Mouse (Mus musculus) stomach, embryonic 15.5 days (tissue): ENCODE measurements around the gene Psmc3ip. TPM values are rescaled to one million over a fixed set of nuclear protein-coding genes. Genes with fewer than 3 reads are reported as not detected.
"Not testable (repeated sequence)": the region's sequence is repeated elsewhere in the genome, so short reads cannot be mapped to it uniquely, and the experiment has no call there.

ENCODE experiments used
- ATAC-seq: fragments of 200-750 bp; cut with Nextera tagmentation; 2 replicates; pipeline ENCODE4 v1.8.0; 2017; ENCODE audit warnings: low read depth, moderate number of reproducible peaks, moderate TSS enrichment; ENCODE audit not compliant: insufficient read depth, low FRiP score
- H3K27ac ChIP-seq: fragments of 300-500 bp; sonication (generic); 2 replicates; pipeline ENCODE4 v1.5.1; 2015; ENCODE audit warnings: mild to moderate bottlenecking, inconsistent platforms
- H3K27me3 ChIP-seq: fragments of 300-500 bp; sonication (generic); replicated peaks from 2 replicates; pipeline ENCODE4 v1.6.1; 2015; ENCODE audit warnings: inconsistent platforms
- H3K36me3 ChIP-seq: fragments of 300-500 bp; sonication (generic); 2 replicates; pipeline ENCODE4 v1.6.1; 2015; ENCODE audit warnings: inconsistent platforms
- H3K4me1 ChIP-seq: fragments of 300-500 bp; sonication (generic); 2 replicates; pipeline ENCODE4 v1.6.1; 2015; ENCODE audit warnings: inconsistent platforms
- H3K4me2 ChIP-seq: fragments of 300-500 bp; sonication (generic); 2 replicates; pipeline ENCODE4 v1.6.1; 2015; ENCODE audit warnings: mild to moderate bottlenecking, inconsistent platforms
- H3K4me3 ChIP-seq: fragments of 300-500 bp; sonication (generic); replicated peaks from 2 replicates; pipeline ENCODE4 v1.5.1; 2015; ENCODE audit warnings: inconsistent platforms
- H3K9ac ChIP-seq: fragments of 300-500 bp; sonication (generic); 2 replicates; pipeline ENCODE4 v1.6.1; 2015; ENCODE audit warnings: inconsistent platforms
- H3K9me3 ChIP-seq: fragments of 300-500 bp; sonication (generic); 2 replicates; pipeline ENCODE4 v1.6.1; 2016; ENCODE audit warnings: inconsistent platforms
- WGBS: fragments of 180-500 bp; shearing (Covaris S2); methylation state at CpG from one replicate; pipeline ENCODE4 v1.1.7; 2015; 5-methylcytosine and 5-hydroxymethylcytosine counted together
- polyA plus RNA-seq: library from polyadenylated mRNA; unstranded; fragments of >200 nt; fragmentation: Nextera tagmentation; extraction: Ambion mirVana; gene quantifications from 2 replicates; pipeline ENCODE4 v1.2.1, GENCODE M21; 2015

Gene Psmc3ip
- polyA plus RNA-seq, 1 experiment from 2014 or later, result 26.9 TPM

DNA sequence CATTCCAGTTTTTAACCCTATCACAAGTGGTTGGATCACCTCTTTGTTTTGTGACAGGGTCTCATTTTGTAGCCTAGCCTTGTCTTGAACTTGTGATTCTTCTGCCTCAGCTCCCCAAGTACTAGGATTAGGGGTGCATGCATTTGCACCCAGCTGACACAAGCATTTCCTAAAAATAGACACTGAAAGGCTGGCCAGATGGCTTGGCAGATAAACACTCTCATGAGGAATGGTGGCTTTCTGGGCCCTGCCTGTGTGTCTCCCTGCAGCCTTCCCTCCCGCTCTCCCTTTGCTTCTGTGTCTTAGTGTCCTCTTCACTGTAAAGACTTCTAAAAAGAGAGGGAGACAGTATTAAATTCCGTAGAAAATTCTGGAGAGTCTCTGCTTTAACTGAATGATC, 36.0 kb upstream of the Psmc3ip start:
- Histone ChIP-seq H3K4me2 (no peak overlapping the region), H3K36me3 (peaks cover 10% of the 10 kb centered on the region)
- ATAC-seq, result no peak

DNA sequence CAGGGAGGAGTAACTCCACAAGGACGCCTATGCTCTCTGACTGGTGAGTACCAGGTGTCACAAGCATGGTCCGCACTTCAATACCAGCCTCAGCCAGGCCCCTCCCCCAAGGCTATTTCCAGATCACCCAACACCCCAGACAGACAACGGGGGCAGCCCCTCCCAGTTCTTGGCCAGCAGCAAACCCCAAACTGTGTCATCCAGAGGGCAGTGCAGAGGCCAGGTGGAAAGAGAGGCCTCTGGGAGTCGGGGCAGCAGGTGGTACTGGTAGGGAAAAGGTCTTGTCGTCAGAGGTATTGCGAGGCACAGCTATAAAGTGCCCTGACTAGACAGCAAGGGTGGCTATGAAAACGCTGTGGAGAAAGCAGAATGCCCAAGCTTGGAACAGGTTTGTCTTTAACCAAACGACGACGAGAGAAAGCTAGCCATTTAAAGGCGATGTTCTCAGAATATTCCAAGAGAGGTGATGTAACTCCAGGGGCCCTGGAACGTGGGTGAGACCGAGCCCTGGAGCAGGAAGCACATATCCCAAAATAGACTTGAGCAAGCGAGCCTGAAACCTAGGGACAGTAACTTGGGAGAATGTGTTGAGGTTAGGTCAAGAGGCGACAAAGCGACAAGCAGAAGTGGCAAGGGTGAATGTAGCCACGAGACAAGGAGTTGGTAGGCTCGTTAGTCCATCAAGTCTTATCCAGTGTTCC, 35.0 kb upstream of the Psmc3ip start:
- peaks cover 10% of the 10 kb centered on the region for H3K4me1 ChIP-seq
- no peak overlapping the region for H3K4me3 ChIP-seq
- no peaks in the 10 kb centered on the region for H3K9me3 ChIP-seq
- WGBS, result 39% methylated on average over 18 of the region's 18 CpGs
- H3K27ac ChIP-seq, result no peak overlapping the region
- H3K4me2 ChIP-seq, result no peak overlapping the region
- H3K36me3 ChIP-seq, result peaks cover 16% of the 10 kb centered on the region
- no peak overlapping the region for H3K9ac ChIP-seq
- 0 out of 2 replicates have a peak, but pooled peaks have one; percentile 31 for ATAC-seq
- H3K27me3 ChIP-seq, result no peaks in the 10 kb centered on the region

More for the DNA sequence above, 36.0 kb upstream of the Psmc3ip start:
- Histone ChIP-seq H3K27ac (no peak overlapping the region), H3K9ac (no peak overlapping the region), H3K9me3 (no peaks in the 10 kb centered on the region), H3K4me3 (no peak overlapping the region), H3K4me1 (peaks cover 10% of the 10 kb centered on the region), H3K27me3 (no peaks in the 10 kb centered on the region)
- 68% methylated on average over 2 of the region's 2 CpGs for WGBS

DNA sequence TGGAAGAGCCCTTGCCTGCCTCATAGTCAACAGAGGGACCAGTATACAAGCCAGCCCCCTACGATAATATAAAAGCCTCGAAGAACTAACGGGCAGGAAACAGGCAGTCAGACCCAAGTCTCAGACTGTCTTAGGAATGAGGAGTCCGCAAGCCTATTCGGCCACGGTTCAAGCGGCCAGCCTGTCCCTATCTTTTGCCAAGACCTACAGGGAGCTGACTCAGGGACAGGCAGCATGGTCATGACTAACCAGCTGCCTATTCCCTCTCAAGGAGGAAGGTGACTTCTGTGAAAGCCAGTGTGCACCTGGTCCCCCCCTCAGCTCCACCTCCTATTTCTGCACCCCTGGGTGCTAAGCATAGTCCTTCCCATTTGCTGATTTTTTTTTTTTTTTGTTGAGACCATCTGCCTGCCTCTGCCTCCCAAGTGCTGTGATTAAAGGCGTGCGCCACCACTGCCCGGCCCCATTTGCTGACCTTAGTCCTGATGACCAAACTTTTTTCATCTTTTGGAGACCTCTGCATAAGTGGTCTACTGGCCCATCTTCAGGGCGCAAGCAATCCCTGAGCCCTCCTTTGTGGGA, 33.9 kb upstream of the Psmc3ip start:
- Histone ChIP-seq H3K9me3 (no peaks in the 10 kb centered on the region), H3K4me2 (no peak overlapping the region), H3K9ac (no peak overlapping the region), H3K27me3 (no peaks in the 10 kb centered on the region), H3K4me3 (no peak overlapping the region), H3K27ac (no peak overlapping the region), H3K36me3 (peaks cover 18% of the 10 kb centered on the region), H3K4me1 (peaks cover 10% of the 10 kb centered on the region)
- WGBS, result 84% methylated on average over 11 of the region's 11 CpGs
- no peak for ATAC-seq

DNA sequence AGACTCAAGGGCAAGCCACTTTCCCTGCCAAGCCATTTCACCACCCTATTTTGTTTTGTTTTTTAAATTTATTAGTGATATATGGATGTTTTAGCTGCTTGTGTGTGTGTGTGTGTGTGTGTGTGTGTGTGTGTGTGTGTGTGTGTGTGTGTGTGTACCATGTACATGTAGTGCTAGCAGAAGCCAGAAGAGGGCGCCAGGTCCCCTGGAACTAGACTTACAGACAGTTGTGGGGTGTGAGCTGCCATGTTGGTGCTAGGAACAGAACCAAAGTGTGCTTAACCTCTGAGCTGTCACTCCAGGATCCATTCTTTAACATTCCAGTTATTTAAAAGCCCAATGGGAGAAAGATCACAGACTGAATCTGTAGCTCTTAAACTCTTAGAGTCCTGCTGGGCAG, 31.8 kb upstream of the Psmc3ip start:
- ATAC-seq, result no peak
- no peak overlapping the region for H3K4me3 ChIP-seq
- WGBS, result 100% methylated on average over 1 of the region's 1 CpGs

DNA sequence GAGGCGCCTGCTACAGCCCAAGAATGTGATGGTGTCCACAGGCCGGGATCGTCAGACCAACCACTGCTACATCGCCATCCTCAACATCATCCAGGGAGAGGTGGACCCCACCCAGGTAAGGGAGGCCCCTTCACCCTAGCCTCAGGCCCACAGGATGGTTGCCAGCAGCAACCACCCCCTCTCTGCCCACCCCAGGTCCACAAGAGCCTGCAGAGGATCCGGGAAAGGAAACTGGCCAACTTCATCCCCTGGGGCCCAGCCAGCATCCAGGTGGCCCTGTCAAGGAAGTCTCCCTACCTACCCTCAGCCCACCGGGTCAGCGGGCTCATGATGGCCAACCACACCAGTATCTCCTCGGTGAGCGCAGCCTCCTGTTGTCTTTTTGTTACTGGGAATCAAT, 29.8 kb upstream of the Psmc3ip start:
- not testable (repeated sequence) for H3K9ac ChIP-seq, H3K4me2 ChIP-seq, H3K27ac ChIP-seq, H3K9me3 ChIP-seq, H3K4me1 ChIP-seq, ATAC-seq, H3K27me3 ChIP-seq, H3K4me3 ChIP-seq
- peaks cover 27% of the 10 kb centered on the region for H3K36me3 ChIP-seq
- WGBS, result 97% methylated on average over 9 of the region's 9 CpGs

More for the DNA sequence above, 31.8 kb upstream of the Psmc3ip start:
- H3K4me2 ChIP-seq, result no peak overlapping the region
- H3K27me3 ChIP-seq, result no peaks in the 10 kb centered on the region
- H3K9ac ChIP-seq, result no peak overlapping the region
- H3K4me1 ChIP-seq, result peaks cover 8% of the 10 kb centered on the region
- no peak overlapping the region for H3K27ac ChIP-seq
- H3K9me3 ChIP-seq, result no peaks in the 10 kb centered on the region
- peaks cover 27% of the 10 kb centered on the region for H3K36me3 ChIP-seq

DNA sequence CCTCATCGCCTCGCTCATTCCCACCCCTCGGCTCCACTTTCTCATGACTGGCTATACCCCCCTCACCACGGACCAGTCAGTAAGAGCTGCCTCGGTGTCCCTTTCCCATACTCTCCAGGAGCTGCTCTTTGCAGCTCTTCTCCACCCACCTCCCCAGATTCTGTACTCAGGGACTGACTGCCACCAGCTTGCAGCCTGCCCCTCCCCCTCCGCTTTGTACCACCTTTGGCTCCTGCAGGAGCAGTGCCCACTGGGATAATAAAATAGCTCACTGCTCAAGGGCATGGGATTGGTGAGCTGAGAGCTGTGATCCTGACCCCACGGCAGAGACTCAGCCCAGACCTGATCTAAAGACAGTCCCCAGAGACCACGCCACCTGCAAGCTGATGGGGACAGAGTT, 29.3 kb upstream of the Psmc3ip start:
- H3K9me3 ChIP-seq, H3K4me2 ChIP-seq, H3K9ac ChIP-seq, H3K27me3 ChIP-seq, ATAC-seq, H3K27ac ChIP-seq, H3K4me3 ChIP-seq, H3K4me1 ChIP-seq: not testable (repeated sequence)
- peaks cover 27% of the 10 kb centered on the region for H3K36me3 ChIP-seq
- over 99% methylated on average over 8 of the region's 8 CpGs for WGBS

DNA sequence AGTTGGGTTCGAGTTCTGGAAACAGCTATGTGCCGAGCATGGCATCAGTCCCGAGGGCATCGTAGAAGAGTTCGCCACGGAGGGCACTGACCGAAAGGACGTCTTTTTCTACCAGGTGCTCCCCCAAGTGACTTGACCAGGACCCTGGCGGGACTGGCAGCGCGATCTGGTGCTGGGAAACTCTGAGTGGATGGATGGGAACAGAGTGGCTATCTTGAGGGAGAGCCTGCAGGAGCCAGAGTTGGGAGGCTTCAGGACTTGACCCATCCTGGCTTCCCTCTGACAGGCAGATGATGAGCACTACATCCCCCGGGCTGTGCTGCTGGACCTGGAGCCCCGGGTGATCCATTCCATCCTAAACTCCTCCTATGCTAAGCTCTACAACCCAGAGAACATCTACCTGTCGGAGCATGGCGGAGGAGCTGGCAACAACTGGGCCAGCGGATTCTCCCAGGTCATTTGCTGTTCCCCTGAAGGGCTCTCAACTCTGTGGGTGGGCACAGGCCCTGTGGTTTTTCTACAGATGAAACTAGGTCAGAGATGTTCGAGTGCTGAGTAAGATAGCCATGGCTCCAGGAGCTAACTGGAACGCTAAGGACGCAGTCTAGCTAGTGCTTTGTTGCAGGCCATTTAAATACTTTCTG, 25.4 kb upstream of the Psmc3ip start:
- no peak for ATAC-seq
- Histone ChIP-seq H3K36me3 (peaks cover 12% of the 10 kb centered on the region), H3K27me3 (no peaks in the 10 kb centered on the region), H3K9ac (peak overlapping the region; percentile 66), H3K27ac (peak overlapping the region; percentile 91), H3K4me1 (peaks cover 16% of the 10 kb centered on the region), H3K4me3 (peak overlapping the region; percentile 99), H3K9me3 (no peaks in the 10 kb centered on the region), H3K4me2 (peak overlapping the region; percentile 93)
- WGBS, result 21% methylated on average over 19 of the region's 19 CpGs

DNA sequence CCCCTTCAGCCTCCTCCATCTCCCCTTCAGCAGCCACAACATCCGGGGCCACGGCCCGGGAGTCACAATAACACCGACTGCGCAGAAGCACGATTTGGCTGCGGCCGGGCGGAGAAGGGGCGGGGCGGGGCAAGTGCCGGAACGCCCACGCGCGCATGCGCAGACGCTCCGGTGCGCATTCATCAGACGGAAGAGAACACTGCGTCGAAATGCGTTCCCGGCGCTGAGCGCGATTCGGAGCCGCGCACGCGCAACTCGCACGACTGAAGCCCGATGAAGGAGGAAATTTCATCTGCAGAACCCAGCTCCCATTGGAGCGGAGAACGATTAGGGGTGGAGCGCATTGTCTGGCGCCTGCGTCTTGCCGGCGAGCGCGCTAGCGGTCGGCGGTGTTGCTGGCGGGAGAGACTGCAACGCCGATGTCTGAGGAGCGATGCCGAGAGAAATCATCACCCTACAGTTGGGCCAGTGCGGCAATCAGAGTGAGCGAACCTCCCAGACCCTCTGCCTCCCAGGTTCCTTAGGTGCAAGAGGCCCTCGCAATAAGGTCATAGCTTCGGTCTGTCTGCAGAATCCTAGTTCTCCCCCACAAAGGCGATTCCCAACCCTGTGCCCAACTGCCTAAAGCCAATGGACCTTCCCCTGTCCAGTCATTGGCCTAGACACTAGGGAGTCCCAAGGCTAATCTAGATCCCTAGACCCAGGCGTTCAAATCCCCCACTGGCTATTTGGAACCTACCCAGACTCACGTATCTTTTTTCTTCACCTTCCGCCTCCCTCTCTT, 24.7 kb upstream of the Psmc3ip start, which contains the start of the genes Retreg3 and Tubg1:
TSS of gene Retreg3 (minus strand) at position 133 of the 784 bp plus-strand sequence.
TSS of gene Tubg1 (plus strand) at position 178 of the 784 bp plus-strand sequence.
- H3K4me1 ChIP-seq, result peaks cover 16% of the 10 kb centered on the region
- peak within 1 kb of the TSS; percentile 93 for H3K4me2 ChIP-seq
- H3K9me3 ChIP-seq, result no peaks in the 10 kb centered on the region
- ATAC-seq, result peak; percentile 94
- no peaks in the 10 kb centered on the region for H3K27me3 ChIP-seq
- under 1% methylated on average over 61 of the region's 61 CpGs for WGBS
- H3K9ac ChIP-seq, result peak within 1 kb of the TSS; percentile 96
- peak within 1 kb of the TSS; percentile 91 for H3K27ac ChIP-seq
- H3K4me3 ChIP-seq, result peak within 1 kb of the TSS; percentile 99
- peaks cover 11% of the 10 kb centered on the region; the same call in 1 of the 2 replicates for H3K36me3 ChIP-seq

DNA sequence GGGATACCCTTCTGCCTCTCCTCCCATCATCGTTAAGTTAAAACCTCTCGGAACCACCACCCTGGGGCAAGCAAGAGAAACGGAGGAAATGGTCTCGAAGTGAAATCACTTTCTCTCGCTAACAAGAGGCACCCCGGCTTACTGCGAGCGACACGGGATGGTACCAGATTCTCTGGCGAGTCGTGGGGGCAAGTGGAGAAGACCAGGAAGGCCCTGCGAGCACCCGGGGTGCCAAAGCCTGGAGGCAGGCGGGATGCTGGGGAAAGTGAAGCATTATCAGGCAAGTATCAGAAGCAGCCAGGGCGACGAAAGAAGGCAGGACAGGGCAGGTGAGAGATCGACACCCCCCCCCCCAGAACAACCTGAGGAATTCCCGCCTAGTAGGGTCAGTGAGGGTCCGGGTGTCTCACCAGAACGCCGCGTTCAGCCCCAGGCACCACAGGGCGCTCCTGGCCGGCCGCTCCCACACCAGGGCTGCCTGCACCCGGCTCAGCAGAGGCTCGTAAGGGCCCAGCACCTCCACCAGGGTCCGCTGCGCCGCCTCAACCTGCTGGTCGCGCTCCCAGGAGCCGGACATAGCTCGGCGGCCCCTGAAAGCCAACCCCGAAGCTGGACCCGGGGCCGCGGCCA, 24.0 kb upstream of the Psmc3ip start:
- ATAC-seq, result peak; percentile 73
- under 1% methylated on average over 35 of the region's 39 CpGs for WGBS
- Histone ChIP-seq H3K4me3 (peak overlapping the region; percentile 99), H3K27ac (peak overlapping the region; percentile 90), H3K9ac (peak overlapping the region; percentile 96), H3K36me3 (peaks cover 9% of the 10 kb centered on the region; the same call in 1 of the 2 replicates), H3K27me3 (no peaks in the 10 kb centered on the region), H3K4me1 (peaks cover 16% of the 10 kb centered on the region), H3K4me2 (peak overlapping the region; percentile 93), H3K9me3 (no peaks in the 10 kb centered on the region)

DNA sequence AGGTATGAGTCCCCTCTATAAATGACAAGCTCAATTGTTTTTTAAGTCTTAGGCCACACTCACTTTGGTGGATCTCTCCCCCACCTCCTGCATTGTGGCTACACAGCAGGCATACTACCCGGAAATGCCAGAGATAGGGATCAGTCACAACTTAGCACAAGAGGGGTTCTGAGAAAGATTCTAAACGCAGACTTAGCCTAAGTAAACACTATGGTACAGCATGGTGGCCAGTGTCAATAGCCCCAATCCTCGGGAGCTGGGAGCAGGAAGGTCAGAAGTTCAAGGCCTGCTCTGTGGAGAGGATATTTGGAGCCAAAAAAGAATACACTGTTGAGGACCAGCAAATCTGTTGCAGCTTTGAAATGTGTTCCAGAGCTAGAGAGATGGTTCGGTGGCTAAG, 22.9 kb upstream of the Psmc3ip start:
- H3K36me3 ChIP-seq, result peaks cover under 1% of the 10 kb centered on the region; the same call in 1 of the 2 replicates

DNA sequence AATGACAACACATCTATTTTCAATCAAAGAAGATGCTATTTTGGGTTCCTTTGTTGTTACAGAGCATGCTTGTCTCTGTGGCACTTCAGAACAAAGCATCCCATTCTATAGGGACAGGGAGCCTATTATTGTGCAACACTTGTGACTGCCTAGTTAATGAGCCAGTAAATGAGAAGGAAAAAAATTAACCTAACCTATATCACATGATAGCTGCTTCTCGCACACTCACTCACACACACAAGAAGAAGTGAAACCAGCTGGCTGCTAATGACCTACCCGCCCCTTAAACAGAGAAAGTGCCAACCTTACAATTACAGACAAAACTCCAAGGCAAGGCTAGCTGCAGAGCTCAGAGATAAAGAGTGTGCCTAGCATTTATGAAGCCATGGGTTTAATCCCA, 20.3 kb upstream of the Psmc3ip start:
- H3K27ac ChIP-seq, result peak overlapping the region; percentile 45; the same call in 1 of the 2 replicates
- H3K9me3 ChIP-seq, result no peaks in the 10 kb centered on the region
- 67% methylated on average over 2 of the region's 2 CpGs for WGBS
- H3K4me3 ChIP-seq, result no peak overlapping the region
- H3K4me2 ChIP-seq, result no peak overlapping the region
- ATAC-seq, result no peak
- H3K36me3 ChIP-seq, result 0 out of 2 replicates have a peak, but pooled peaks cover 3% of the 10 kb centered on the region
- H3K4me1 ChIP-seq, result peaks cover 11% of the 10 kb centered on the region
- no peak overlapping the region for H3K9ac ChIP-seq
- H3K27me3 ChIP-seq, result no peaks in the 10 kb centered on the region

More for the DNA sequence above, 22.9 kb upstream of the Psmc3ip start:
- Histone ChIP-seq H3K9me3 (no peaks in the 10 kb centered on the region), H3K27me3 (no peaks in the 10 kb centered on the region), H3K4me3 (peak overlapping the region; percentile 99), H3K4me1 (peaks cover 16% of the 10 kb centered on the region), H3K27ac (no peak overlapping the region), H3K9ac (0 out of 2 replicates have a peak overlapping the region, but pooled peaks have one; percentile 96), H3K4me2 (peak overlapping the region; percentile 93)
- ATAC-seq, result no peak
- WGBS, result 21% methylated on average over 4 of the region's 4 CpGs
